ENCODE assay signal across 24 mouse cellular contexts in genomic region chr8:93331151-93331550, GRCm38 (mm10). TPM values are rescaled to one million over a fixed set of nuclear protein-coding genes. Genes with fewer than 3 reads are reported as not detected.
A peak's percentile ranks its signal among the peaks of the same experiment; 100 is the strongest.
DNase-seq lines count a peak whose midpoint lies in the region; ATAC-seq and TF ChIP-seq lines count a peak whose summit lies in the region.
"Had no signal": no experiment of that assay in that cellular context is flagged by ENCODE, and none has a peak within 500 bp of the region (broad histone marks: within the 10 kb centered on the region; RNA-seq: fewer than 3 reads in every experiment).

No protein-coding gene starts in this region.

- no peak for ATAC-seq in liver, embryonic 12.5 days
- ATAC-seq: activated CD4-positive, CD25-positive, alpha-beta regulatory T cell, adult 4 months; CD4-positive, CD25-positive, alpha-beta regulatory T cell, adult 4 months; Patski had no signal

- DNase-seq in liver, adult 2 months (ENCODE audit: extremely low read depth, low read depth, low spot score): peak; percentile 93
- DNase-seq: adrenal gland, adult 2 months; adrenal gland, adult 8-10 months; adrenal gland, postnatal 10 days; adrenal gland, postnatal 14 days; adrenal gland, postnatal 25 days; adrenal gland, postnatal 36 days; B cell, adult 2 months; cerebellum, adult 11 months; cerebellum, adult 11-12 months; cerebellum, adult 18-20 months; cerebellum, adult 2 months had no signal

- peaks cover 35% of the 10 kb centered on the region for H3K4me1 ChIP-seq in liver, adult 2 months (ENCODE audit: control insufficient read depth, insufficient read depth, low read length)
- no peaks in the 10 kb centered on the region for H3K4me1 ChIP-seq in liver, embryonic 12.5 days

- H3K27ac ChIP-seq in liver, adult 2 months (replicated peaks; ENCODE audit: insufficient read depth, low read depth, low read length): peak overlapping the region; percentile 99
- H3K27ac ChIP-seq in liver, embryonic 12.5 days: no peak overlapping the region

- WGBS in liver, adult 2 months: 92% methylated on average over 2 of the region's 2 CpGs
- WGBS in liver, embryonic 12.5 days (ENCODE audit: insufficient replicate concordance): 60% methylated on average over 2 of the region's 2 CpGs

- H3K4me2 ChIP-seq in liver, embryonic 12.5 days: no peak overlapping the region

- H3K9me3 ChIP-seq in liver, embryonic 12.5 days (replicated peaks): 0 out of 2 replicates have a peak, but pooled peaks cover 5% of the 10 kb centered on the region

- peak overlapping the region; percentile 21 for H3K9ac ChIP-seq in liver, adult 2 months (ENCODE audit: low read depth, low read length)
- no peak overlapping the region for H3K9ac ChIP-seq in liver, embryonic 12.5 days

- no peak overlapping the region for H3K4me3 ChIP-seq in liver, adult 2 months (ENCODE audit: insufficient read depth, low read depth, low read length)
- no peak overlapping the region for H3K4me3 ChIP-seq in liver, embryonic 12.5 days

- no peaks in the 10 kb centered on the region for H3K27me3 ChIP-seq in liver, adult 2 months (ENCODE audit: control insufficient read depth, insufficient read depth, low read length)
- H3K27me3 ChIP-seq in liver, embryonic 12.5 days (replicated peaks): no peaks in the 10 kb centered on the region

- no peak for TF ChIP-seq CTCF in liver, adult 2 months (IDR thresholded peaks at IDR 0.05; ENCODE audit: low read depth, low read length)

- TF ChIP-seq POLR2A in liver, adult 2 months (IDR thresholded peaks at IDR 0.05; ENCODE audit: extremely low read depth, insufficient read depth, low read length): no peak

- H3K79me2 ChIP-seq in liver, adult 2 months (ENCODE audit: control insufficient read depth, insufficient read depth, low read length): no peaks in the 10 kb centered on the region

- peaks cover 32% of the 10 kb centered on the region for H3K36me3 ChIP-seq in liver, adult 2 months (ENCODE audit: control insufficient read depth, insufficient read depth, low read length)
- no peaks in the 10 kb centered on the region for H3K36me3 ChIP-seq in liver, embryonic 12.5 days
- H3K36me3 ChIP-seq: G1E had no signal

RNA-seq across cellular contexts. Expression of gene Ces1g, which starts 6.0 kb away (rescaled TPM):
- total RNA-seq in liver, adult 2 months (2014; rRNA removed): 147 and 240 TPM in 2 replicates
- 90.3 and 127 TPM in 2 replicates for polyA plus RNA-seq in liver, adult 2 months (2012; rRNA removed)
- 0.19 and 0.23 TPM in 2 replicates for polyA plus RNA-seq in liver, embryonic 12.5 days (2016; fragmentation: Nextera tagmentation; extraction: Ambion mirVana)
- total RNA-seq: adrenal gland, postnatal 25 days; adrenal gland, postnatal 36 days; CH12.LX; MEL had no signal
- polyA plus RNA-seq: activated CD4-positive, CD25-positive, alpha-beta regulatory T cell, adult 4 months; brain, embryonic 14.5 days; C2C12; CD4-positive, CD25-positive, alpha-beta regulatory T cell, adult 4 months; cerebellum, adult 2 months; G1E had no signal

RNA-seq across cellular contexts. Expression of gene Ces1h, which starts 48.4 kb away (rescaled TPM):
- total RNA-seq in liver, adult 2 months (2014; rRNA removed): not detected in 2 replicates
- not detected in 2 replicates for polyA plus RNA-seq in liver, adult 2 months (2012; rRNA removed)
- polyA plus RNA-seq in liver, embryonic 12.5 days (2016; fragmentation: Nextera tagmentation; extraction: Ambion mirVana): not detected in 2 replicates
- total RNA-seq: adrenal gland, adult 18-20 months; adrenal gland, adult 2 months; adrenal gland, adult 8-10 months; adrenal gland, postnatal 10 days; adrenal gland, postnatal 14 days; adrenal gland, postnatal 25 days; adrenal gland, postnatal 36 days; adrenal gland, postnatal 4 days; CH12.LX; ES-E14; G1E; MEL had no signal
- polyA plus RNA-seq: activated CD4-positive, CD25-positive, alpha-beta regulatory T cell, adult 4 months; adrenal gland, adult 2 months; brain, embryonic 14.5 days; C2C12; CD4-positive, CD25-positive, alpha-beta regulatory T cell, adult 4 months; cerebellum, adult 2 months; G1E; Patski had no signal

RNA-seq across cellular contexts. Expression of gene Ces1f, which starts 51.6 kb away (rescaled TPM):
- 493 and 530 TPM in 2 replicates for total RNA-seq in liver, adult 2 months (2014; rRNA removed)
- 222 and 270 TPM in 2 replicates for polyA plus RNA-seq in liver, adult 2 months (2012; rRNA removed)
- polyA plus RNA-seq in liver, embryonic 12.5 days (2016; fragmentation: Nextera tagmentation; extraction: Ambion mirVana): 0.11 and 0.15 TPM in 2 replicates
- total RNA-seq: CH12.LX, ES-E14, G1E had no signal
- polyA plus RNA-seq: activated CD4-positive, CD25-positive, alpha-beta regulatory T cell, adult 4 months; brain, embryonic 14.5 days; C2C12; CD4-positive, CD25-positive, alpha-beta regulatory T cell, adult 4 months; cerebellum, adult 2 months; G1E; Patski had no signal

Comparison
In these comparisons a context has a peak if more than half of its experiments do, and no peak if none do; other contexts are left out.
1. RNA of gene Ces1g, which starts 6.0 kb away (polyA plus RNA-seq): 90.3 to 127 TPM in liver, adult 2 months; 0.19 to 0.23 TPM in liver, embryonic 12.5 days; every median in the first group is over 10 times any median in the second.
2. RNA of gene Ces1f, which starts 51.6 kb away (polyA plus RNA-seq): 222 to 270 TPM in liver, adult 2 months; 0.11 to 0.15 TPM in liver, embryonic 12.5 days; every median in the first group is over 100 times any median in the second.